Mouse (Mus musculus) left cerebral cortex, adult 9 months (tissue): ENCODE measurements around the gene Nmt1.

Experiments used
- DNase-seq, 2 experiments: peaks; one replicate each; pipeline ENCODE4 v3.0.0; 2022; ENCODE audit warnings: low spot score in 2 of 2

Gene Nmt1

DNA sequence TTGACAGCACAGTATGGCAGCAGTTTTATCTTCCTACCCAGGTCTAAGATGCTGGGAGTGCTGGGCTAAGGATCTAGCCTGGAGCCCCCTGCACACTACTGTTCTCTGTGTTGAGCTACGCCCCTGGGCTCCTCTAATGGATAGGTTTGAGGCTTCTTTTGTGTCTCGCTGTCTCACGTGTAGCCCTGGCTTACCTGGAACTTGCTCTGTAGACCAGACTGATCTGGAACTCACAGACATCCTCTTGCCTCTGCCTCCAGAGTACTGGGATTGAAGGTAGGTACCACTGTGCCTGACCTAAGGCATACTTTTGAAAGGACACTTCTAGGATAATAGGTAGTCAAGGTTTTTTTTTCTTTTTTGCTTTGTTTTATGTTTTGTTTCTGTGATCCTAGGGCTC, 16.0 kb downstream of the Nmt1 start:
- no peak for DNase-seq

DNA sequence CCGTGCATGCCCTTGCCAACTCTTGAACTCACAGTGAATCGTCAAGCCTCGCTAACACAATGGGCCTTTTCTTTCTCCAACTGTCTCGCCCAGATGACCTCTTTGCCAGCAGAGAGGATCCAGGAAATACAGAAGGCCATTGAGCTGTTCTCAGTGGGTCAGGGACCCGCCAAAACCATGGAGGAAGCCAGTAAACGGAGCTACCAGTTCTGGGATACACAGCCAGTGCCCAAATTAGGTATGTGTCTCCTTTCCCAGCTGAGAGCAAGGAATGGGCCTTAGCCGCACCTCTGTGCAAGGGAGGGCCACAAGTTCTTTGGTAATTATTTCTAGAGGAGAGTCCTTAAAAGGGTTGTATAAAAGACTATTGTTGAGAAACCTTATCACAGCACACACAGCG, 18.3 kb downstream of the Nmt1 start:
- no peak for DNase-seq

- no peak for DNase-seq
Observed at GRCm38 (mm10) chr11:103049611-103050010, 21.6 kb downstream of the Nmt1 start.

DNA sequence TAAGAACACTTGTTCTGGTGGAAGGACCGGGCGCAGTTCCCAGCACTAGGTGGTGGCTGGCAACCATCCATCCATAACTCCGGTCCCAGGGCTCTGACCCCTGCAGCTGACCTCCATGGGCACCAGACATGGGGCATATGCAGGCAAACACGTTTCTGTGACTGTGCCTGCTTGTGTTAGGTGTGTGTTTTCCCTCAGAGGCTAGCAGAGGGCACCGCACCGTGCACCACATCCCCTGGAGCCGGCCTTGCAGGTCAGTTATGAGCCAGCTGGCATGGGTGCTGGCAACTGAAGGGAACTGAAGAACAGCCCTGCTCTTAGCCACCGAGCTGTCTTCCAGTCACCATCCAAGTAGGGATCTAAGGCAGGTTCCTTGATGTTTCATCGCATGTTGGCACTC, 22.2 kb downstream of the Nmt1 start:
- no peak for DNase-seq

GRCm38 (mm10) chr11:103051249-103051691, 23.3 kb downstream of the Nmt1 start:
- peak; percentile 65 to 67 for DNase-seq

DNA sequence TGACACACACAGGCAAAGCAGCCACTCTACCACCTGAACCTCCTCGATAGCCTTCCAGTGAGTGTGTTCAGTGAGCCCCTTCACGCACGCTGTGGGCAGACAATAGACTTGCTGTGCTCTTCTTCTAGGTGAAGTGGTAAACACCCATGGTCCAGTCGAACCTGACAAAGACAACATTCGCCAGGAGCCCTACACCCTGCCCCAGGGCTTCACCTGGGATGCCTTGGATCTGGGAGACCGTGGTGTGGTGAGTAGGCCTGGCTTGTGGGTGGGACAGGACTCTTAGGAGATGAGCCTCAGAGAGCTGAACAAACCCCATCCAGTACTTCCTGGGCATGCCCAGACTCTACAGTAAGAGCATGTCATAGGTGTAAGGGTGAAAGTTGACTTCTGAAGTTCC, 24.1 kb downstream of the Nmt1 start:
- DNase-seq, result no peak

- no peak for DNase-seq
Observed at GRCm38 (mm10) chr11:103053191-103054076, 25.4 kb downstream of the Nmt1 start.

DNA sequence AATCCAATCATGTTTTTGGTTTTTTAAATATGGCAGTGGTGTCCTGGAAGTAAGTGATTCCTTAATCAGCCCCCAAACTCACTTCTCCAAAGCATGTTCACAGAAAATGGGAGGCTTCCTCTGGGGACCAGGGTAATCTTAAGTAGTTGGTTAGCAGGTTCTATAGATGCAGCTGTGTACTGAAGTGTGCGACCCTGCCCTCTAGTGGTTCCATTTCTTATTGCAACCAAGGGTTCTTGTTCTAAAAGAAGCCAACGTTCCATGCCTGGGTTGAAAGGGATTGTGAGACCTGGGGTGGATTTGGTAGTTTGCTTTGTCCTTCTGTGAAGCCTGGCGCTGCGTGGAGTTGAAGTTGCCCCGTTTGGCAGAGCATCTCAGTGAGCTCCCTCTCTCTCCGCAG, 26.8 kb downstream of the Nmt1 start:
- peak in 1 of 2 experiments; percentile 91 for DNase-seq

- DNase-seq, result no peak
Observed at GRCm38 (mm10) chr11:103056636-103057035, 28.6 kb downstream of the Nmt1 start.

GRCm38 (mm10) chr11:103058499-103059085, 30.6 kb downstream of the Nmt1 start:
- DNase-seq, result no peak

GRCm38 (mm10) chr11:103066191-103067050, 38.4 kb downstream of the Nmt1 start:
- no peak for DNase-seq

- no peak for DNase-seq
Observed at GRCm38 (mm10) chr11:103067051-103067361, 39.0 kb downstream of the Nmt1 start.

- no peak for DNase-seq
Observed at GRCm38 (mm10) chr11:103067457-103068001, 39.5 kb downstream of the Nmt1 start.

DNA sequence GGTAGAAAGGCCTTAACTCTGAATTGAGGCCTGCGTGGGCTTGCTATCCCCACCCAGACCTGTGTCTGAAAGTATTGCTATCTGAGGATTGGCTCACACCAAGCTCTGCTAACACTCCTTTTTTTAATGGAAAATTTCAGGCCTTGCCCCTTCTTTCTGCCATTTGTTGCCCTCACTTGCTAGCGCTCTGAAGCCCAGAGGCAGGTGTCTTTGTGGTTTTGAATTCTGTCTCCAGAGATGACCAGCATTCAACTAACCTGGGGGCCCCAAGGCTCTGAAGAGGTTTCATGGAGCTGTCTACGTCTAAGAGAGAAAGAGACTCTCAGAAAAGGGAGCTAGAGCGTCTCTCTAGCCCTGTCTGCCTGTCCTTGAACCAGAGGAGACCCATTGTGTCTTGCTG, 40.3 kb downstream of the Nmt1 start:
- no peak for DNase-seq

DNA sequence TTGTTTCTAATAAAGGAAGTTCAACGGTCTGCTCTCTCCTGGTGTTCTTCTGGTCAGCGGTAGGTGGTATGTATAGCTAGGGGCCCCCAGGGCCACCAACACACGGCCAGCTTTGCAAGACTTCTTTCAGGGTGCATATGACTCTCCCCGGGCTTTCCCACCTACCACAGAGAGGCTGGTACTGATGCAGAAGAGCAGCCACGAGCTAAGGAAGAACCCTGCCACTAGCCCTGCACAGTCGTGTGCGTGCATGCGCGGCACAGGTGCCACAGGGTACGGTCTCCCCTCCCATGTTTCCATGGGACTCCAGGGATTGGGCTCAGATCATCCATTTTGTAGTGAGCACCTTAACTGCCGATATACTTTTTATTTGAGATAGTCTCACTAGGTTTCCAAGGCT, 40.9 kb downstream of the Nmt1 start:
- no peak for DNase-seq

- no peak for DNase-seq
Observed at GRCm38 (mm10) chr11:103069731-103070130, 41.7 kb downstream of the Nmt1 start.

GRCm38 (mm10) chr11:103070322-103070880, 42.4 kb downstream of the Nmt1 start:
- no peak for DNase-seq

DNA sequence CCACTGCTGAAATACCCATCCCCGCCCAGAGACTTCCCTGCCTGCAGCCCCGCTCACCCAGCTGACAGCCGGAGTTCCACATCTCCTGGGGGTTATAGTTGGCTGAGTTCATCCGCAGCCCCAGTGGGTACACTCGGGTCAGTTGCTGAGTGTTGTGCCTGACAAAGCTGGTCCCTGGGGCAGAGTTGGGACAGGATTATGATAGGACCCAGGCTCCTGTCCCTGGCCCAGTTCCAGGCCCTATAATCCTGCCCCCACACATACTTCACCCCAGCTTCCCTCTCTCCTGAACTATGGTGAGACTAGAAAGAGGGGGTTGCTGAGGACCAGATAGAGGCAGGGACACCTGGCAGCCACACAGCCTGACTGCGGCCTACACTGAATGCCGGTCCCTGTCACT, 45.7 kb downstream of the Nmt1 start:
- no peak for DNase-seq

- no peak for DNase-seq
Observed at GRCm38 (mm10) chr11:103074121-103074650, 46.2 kb downstream of the Nmt1 start.

- DNase-seq, result no peak
Observed at GRCm38 (mm10) chr11:103074796-103075323, 46.9 kb downstream of the Nmt1 start.

DNA sequence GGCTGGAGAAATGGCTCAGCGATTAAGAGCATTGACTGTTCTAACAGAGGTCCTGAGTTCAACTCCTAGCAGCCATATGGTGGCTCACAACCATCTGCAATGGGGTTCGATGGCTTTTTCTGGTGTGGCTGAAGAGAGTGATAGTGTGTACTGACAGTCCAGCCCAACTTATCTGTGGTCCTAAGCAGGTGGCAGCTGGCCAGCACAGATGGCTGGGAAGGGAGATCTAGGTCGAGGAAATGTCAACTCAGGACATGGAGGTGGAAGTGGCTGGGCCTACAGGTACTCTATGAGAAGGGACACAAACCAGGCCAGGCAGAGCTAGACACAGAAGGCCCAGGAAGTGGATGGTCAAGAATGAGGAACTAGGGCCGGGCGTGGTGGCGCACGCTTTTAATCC, 48.0 kb downstream of the Nmt1 start:
- no peak for DNase-seq
